Mouse (Mus musculus): ENCODE measurements around the gene Frmd4b. TPM values are rescaled to one million over a fixed set of nuclear protein-coding genes. Genes with fewer than 3 reads are reported as not detected.
"Not testable (repeated sequence)": the region's sequence is repeated elsewhere in the genome, so short reads cannot be mapped to it uniquely, and the experiment has no call there.

Gene Frmd4b
- polyA plus RNA-seq, 1 experiment: 0.59 TPM

DNA sequence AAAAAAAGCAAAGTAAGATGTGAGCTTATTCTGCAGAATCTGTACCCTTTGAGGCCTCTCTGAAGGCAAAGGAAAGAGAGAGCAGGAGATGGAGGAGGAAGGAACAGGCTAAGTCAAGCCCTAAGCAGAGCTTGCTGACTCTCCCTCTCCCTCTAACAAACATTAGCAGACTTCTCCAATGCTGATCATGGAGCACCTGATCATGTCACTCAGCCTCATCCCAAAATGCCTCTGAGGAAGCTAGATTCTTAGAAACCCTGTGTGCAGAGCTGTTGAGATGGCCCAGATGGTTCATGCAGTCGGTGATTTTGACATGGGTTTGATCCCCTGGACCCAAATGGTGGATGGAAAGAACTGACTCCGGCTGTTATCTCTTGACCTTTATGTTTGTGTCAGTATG is 350.2 kb downstream of the Frmd4b start:
- H3K36me3 ChIP-seq (ENCODE audit: control insufficient read depth, insufficient read depth): no peaks in the 10 kb centered on the region
- no peak overlapping the region for H3K4me2 ChIP-seq (ENCODE audit: low read depth)
- H3K4me3 ChIP-seq: no peak overlapping the region
- no peaks in the 10 kb centered on the region for H3K27me3 ChIP-seq (ENCODE audit: control insufficient read depth, insufficient read depth, insufficient read length)
- no peak overlapping the region for H3ac ChIP-seq (ENCODE audit: control insufficient read depth, insufficient read length)
- no peaks in the 10 kb centered on the region for H3K79me2 ChIP-seq (ENCODE audit: control insufficient read depth, insufficient read depth)
- TF ChIP-seq USF1 (IDR thresholded peaks at IDR 0.05; ENCODE audit: low read depth): no peak
- TF ChIP-seq TCF3 (IDR thresholded peaks at IDR 0.05; ENCODE audit: insufficient read length, low read depth): no peak
- no peak for TF ChIP-seq REST (IDR thresholded peaks at IDR 0.05; ENCODE audit: insufficient read depth, insufficient read length)
- TF ChIP-seq MYOD1 (IDR thresholded peaks at IDR 0.05; ENCODE audit: control insufficient read depth in 1 of 3, insufficient read length in 2 of 3, low read depth in 2 of 3): peak in 2 of 3 experiments; percentile 51 to 64

- no peaks in the 10 kb centered on the region for H3K36me3 ChIP-seq (ENCODE audit: control insufficient read depth, insufficient read depth)
Observed at GRCm38 (mm10) chr6:97266661-97267060, 350.7 kb downstream of the Frmd4b start.

DNA sequence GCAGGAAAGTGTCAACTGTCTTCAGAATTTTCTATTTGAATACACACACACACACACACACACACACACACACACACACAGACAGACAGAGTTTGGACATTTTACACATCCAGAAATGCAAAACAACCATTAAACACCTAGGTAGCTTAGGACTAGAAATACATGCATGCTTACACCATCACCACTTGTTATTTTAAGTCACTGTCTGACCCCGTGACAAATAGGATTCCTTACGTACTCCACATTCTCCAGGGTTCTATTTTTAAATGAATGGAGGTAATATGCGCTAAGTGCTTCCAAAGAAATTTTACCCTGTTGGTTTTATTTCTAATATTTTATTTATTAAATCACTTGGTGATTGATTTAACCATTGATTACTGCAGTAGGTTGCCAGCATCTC is 351.6 kb downstream of the Frmd4b start:
- TF ChIP-seq TCF3 (IDR thresholded peaks at IDR 0.05; ENCODE audit: insufficient read length, low read depth) (no peak), CEBPB (IDR thresholded peaks at IDR 0.05; ENCODE audit: insufficient read depth, poor library complexity, severe bottlenecking) (no peak), MYOG (IDR thresholded peaks at IDR 0.05; ENCODE audit: control insufficient read depth in 1 of 3, insufficient read depth in 1 of 3, insufficient read length in 2 of 3, low read depth in 2 of 3) (no peak)
- Histone ChIP-seq H3K36me3 (ENCODE audit: control insufficient read depth, insufficient read depth) (no peaks in the 10 kb centered on the region), H3K4me2 (ENCODE audit: low read depth) (peak overlapping the region; percentile 32), H3K4me3 (no peak overlapping the region), H3K27me3 (ENCODE audit: control insufficient read depth, insufficient read depth, insufficient read length) (no peaks in the 10 kb centered on the region), H3ac (ENCODE audit: control insufficient read depth, insufficient read length) (no peak overlapping the region), H3K79me2 (ENCODE audit: control insufficient read depth, insufficient read depth) (no peaks in the 10 kb centered on the region)

More at GRCm38 (mm10) chr6:97266661-97267060, 350.7 kb downstream of the Frmd4b start:
- no peak for TF ChIP-seq USF1 (IDR thresholded peaks at IDR 0.05; ENCODE audit: low read depth)
- TF ChIP-seq REST (IDR thresholded peaks at IDR 0.05; ENCODE audit: insufficient read depth, insufficient read length): no peak
- no peak for TF ChIP-seq CEBPB (IDR thresholded peaks at IDR 0.05; ENCODE audit: insufficient read depth, poor library complexity, severe bottlenecking)
- TF ChIP-seq TCF12 (IDR thresholded peaks at IDR 0.05; ENCODE audit: insufficient read depth, poor library complexity, severe bottlenecking): no peak
- no peak for TF ChIP-seq TCF3 (IDR thresholded peaks at IDR 0.05; ENCODE audit: insufficient read length, low read depth)
- no peak for TF ChIP-seq MYOD1 (IDR thresholded peaks at IDR 0.05; ENCODE audit: control insufficient read depth in 1 of 3, insufficient read length in 2 of 3, low read depth in 2 of 3)
- no peak for TF ChIP-seq E2F4 (IDR thresholded peaks at IDR 0.05; ENCODE audit: insufficient read depth)
- no peak for TF ChIP-seq MYOG (IDR thresholded peaks at IDR 0.05; ENCODE audit: control insufficient read depth in 1 of 3, insufficient read depth in 1 of 3, insufficient read length in 2 of 3, low read depth in 2 of 3)
- no peak for TF ChIP-seq POLR2AphosphoS2 (IDR thresholded peaks at IDR 0.05; ENCODE audit: insufficient read length, low read depth)
- no peak for TF ChIP-seq MAX (IDR thresholded peaks at IDR 0.05; ENCODE audit: low read depth)
- no peak for TF ChIP-seq SRF (IDR thresholded peaks at IDR 0.05; ENCODE audit: control insufficient read depth, insufficient read length, low read depth)
- no peak for TF ChIP-seq POLR2A (IDR thresholded peaks at IDR 0.05; ENCODE audit: insufficient read length, low read depth)
- no peaks in the 10 kb centered on the region for H3K27me3 ChIP-seq (ENCODE audit: control insufficient read depth, insufficient read depth, insufficient read length)
- no peak overlapping the region for H3K4me3 ChIP-seq
- no peaks in the 10 kb centered on the region for H3K79me2 ChIP-seq (ENCODE audit: control insufficient read depth, insufficient read depth)
- H3ac ChIP-seq (ENCODE audit: control insufficient read depth, insufficient read length): no peak overlapping the region
- H3K4me2 ChIP-seq (ENCODE audit: low read depth): no peak overlapping the region

DNA sequence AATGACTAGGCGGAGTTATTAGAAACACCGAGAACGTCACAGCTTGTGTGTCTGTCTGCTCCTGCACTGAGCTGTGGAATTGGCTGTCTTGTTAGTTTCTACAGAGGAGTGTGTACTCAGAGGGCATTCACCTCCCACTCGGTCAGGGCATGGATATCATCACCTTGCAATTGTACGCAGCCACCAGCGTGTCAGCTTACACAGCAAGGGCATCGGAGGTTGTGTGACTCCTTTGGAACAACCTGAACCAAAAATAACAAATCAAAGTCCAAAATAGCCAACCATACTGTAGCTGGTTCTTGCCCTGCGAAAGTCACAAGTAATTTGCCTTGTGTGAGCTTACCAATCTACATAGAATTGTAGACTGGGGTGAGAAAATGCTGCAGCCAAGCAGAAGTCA is 352.1 kb downstream of the Frmd4b start:
- Histone ChIP-seq H3K79me2 (ENCODE audit: control insufficient read depth, insufficient read depth) (no peaks in the 10 kb centered on the region), H3K27me3 (ENCODE audit: control insufficient read depth, insufficient read depth, insufficient read length) (no peaks in the 10 kb centered on the region), H3K4me2 (ENCODE audit: low read depth) (peak overlapping the region; percentile 32), H3ac (ENCODE audit: control insufficient read depth, insufficient read length) (no peak overlapping the region), H3K36me3 (ENCODE audit: control insufficient read depth, insufficient read depth) (no peaks in the 10 kb centered on the region), H3K4me3 (no peak overlapping the region)
- TF ChIP-seq TCF12 (IDR thresholded peaks at IDR 0.05; ENCODE audit: insufficient read depth, poor library complexity, severe bottlenecking) (no peak), TCF3 (IDR thresholded peaks at IDR 0.05; ENCODE audit: insufficient read length, low read depth) (no peak), POLR2AphosphoS2 (IDR thresholded peaks at IDR 0.05; ENCODE audit: insufficient read length, low read depth) (no peak), REST (IDR thresholded peaks at IDR 0.05; ENCODE audit: insufficient read depth, insufficient read length) (no peak), E2F4 (IDR thresholded peaks at IDR 0.05; ENCODE audit: insufficient read depth) (no peak), MYOG (IDR thresholded peaks at IDR 0.05; ENCODE audit: control insufficient read depth in 1 of 3, insufficient read depth in 1 of 3, insufficient read length in 2 of 3, low read depth in 2 of 3) (no peak), POLR2A (IDR thresholded peaks at IDR 0.05; ENCODE audit: insufficient read length, low read depth) (no peak), SRF (IDR thresholded peaks at IDR 0.05; ENCODE audit: control insufficient read depth, insufficient read length, low read depth) (no peak), MAX (IDR thresholded peaks at IDR 0.05; ENCODE audit: low read depth) (no peak), CEBPB (IDR thresholded peaks at IDR 0.05; ENCODE audit: insufficient read depth, poor library complexity, severe bottlenecking) (no peak), USF1 (IDR thresholded peaks at IDR 0.05; ENCODE audit: low read depth) (no peak), MYOD1 (IDR thresholded peaks at IDR 0.05; ENCODE audit: control insufficient read depth in 1 of 3, insufficient read length in 2 of 3, low read depth in 2 of 3) (no peak)

GRCm38 (mm10) chr6:97263750-97264149 is 353.6 kb downstream of the Frmd4b start:
- not testable (repeated sequence) for H3K4me2 ChIP-seq (ENCODE audit: low read depth); H3K27me3 ChIP-seq (ENCODE audit: control insufficient read depth, insufficient read depth, insufficient read length); H3K36me3 ChIP-seq (ENCODE audit: control insufficient read depth, insufficient read depth); H3K4me3 ChIP-seq; H3K79me2 ChIP-seq (ENCODE audit: control insufficient read depth, insufficient read depth); H3ac ChIP-seq (ENCODE audit: control insufficient read depth, insufficient read length)
